Mouse (Mus musculus): Measurements from ENCODE around the gene Adrb1.

DNA sequence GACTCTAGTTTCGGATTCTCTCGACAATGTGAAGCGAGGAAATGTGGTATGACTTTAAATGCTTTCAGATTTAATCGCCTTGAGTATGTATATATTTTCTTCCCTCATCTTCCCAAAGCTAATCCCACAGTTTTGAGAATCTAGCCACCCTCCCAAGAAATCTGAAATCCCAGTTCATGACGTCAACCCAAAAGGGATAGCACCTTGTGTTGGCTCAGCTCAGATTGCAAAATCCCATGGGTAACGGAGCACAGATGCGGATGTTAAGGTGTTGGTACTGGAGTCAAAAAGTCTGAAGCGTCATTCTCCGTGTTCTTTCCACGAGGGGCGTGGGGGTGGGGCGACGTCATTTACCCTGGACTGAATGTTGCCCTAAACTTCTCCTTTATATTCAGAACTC lies 1.1 kb upstream of the Adrb1 start:
- TF ChIP-seq CTCF (IDR thresholded peaks at IDR 0.05; ENCODE audit: extremely low read depth, insufficient read depth, low read length) (no peak), POLR2A (IDR thresholded peaks at IDR 0.05; ENCODE audit: extremely low read depth, insufficient read depth, low read length) (no peak)

Measured in cortical plate, adult 2 months (tissue).